Mouse (Mus musculus) liver (tissue): ENCODE data around the gene Hand2.

ENCODE experiments used
- DNase-seq: peaks from one replicate; pipeline ENCODE4 v3.0.0-alpha.2; 2020; ENCODE audit warnings: mixed read lengths

Hand2 gene

GRCm38 (mm10) chr8:57320851-57321743 is at the start of gene Hand2:
Hand2 (plus strand) TSS chr8:57320983.
- DNase-seq = peak; percentile 53

- DNase-seq = no peak
Measured at GRCm38 (mm10) chr8:57273055-57273454, 47.7 kb upstream of the Hand2 start.

GRCm38 (mm10) chr8:57293441-57293840 is 27.3 kb upstream of the Hand2 start:
- DNase-seq = no peak

- DNase-seq = no peak
Measured at GRCm38 (mm10) chr8:57303513-57303912, 17.3 kb upstream of the Hand2 start.

GRCm38 (mm10) chr8:57304944-57305343 is 15.8 kb upstream of the Hand2 start:
- peak; percentile 30 for DNase-seq

- no peak for DNase-seq
Measured at GRCm38 (mm10) chr8:57306441-57306840, 14.3 kb upstream of the Hand2 start.

- DNase-seq = no peak
Measured at GRCm38 (mm10) chr8:57309844-57310485, 10.8 kb upstream of the Hand2 start.

GRCm38 (mm10) chr8:57312031-57312981 is 8.5 kb upstream of the Hand2 start:
- DNase-seq = no peak

GRCm38 (mm10) chr8:57313583-57313982 is 7.2 kb upstream of the Hand2 start:
- DNase-seq = no peak

GRCm38 (mm10) chr8:57314216-57314615 is 6.6 kb upstream of the Hand2 start:
- DNase-seq = no peak

- no peak for DNase-seq
Measured at GRCm38 (mm10) chr8:57315471-57315870, 5.3 kb upstream of the Hand2 start.

GRCm38 (mm10) chr8:57317107-57317506 is 3.7 kb upstream of the Hand2 start:
- no peak for DNase-seq

GRCm38 (mm10) chr8:57317890-57318480 is 2.8 kb upstream of the Hand2 start:
- DNase-seq = no peak

GRCm38 (mm10) chr8:57319092-57319980 is 1.4 kb upstream of the Hand2 start:
- no peak for DNase-seq

GRCm38 (mm10) chr8:57319981-57320585 is 700 bp upstream of the Hand2 start:
- no peak for DNase-seq

- no peak for DNase-seq
Measured at GRCm38 (mm10) chr8:57321898-57322895, 1.4 kb downstream of the Hand2 start.

GRCm38 (mm10) chr8:57322961-57323941 is 2.5 kb downstream of the Hand2 start:
- no peak for DNase-seq

GRCm38 (mm10) chr8:57324091-57324490 is 3.3 kb downstream of the Hand2 start:
- no peak for DNase-seq
